Mouse (Mus musculus) E14TG2a.4 (cell line): ENCODE results near the gene Cyp4v3.

ENCODE experiments used
- H3K27me3 ChIP-seq: 2 replicates; pipeline ENCODE4 v1.6.1; 2014; ENCODE audit warnings: low read length, control low read depth; ENCODE audit not compliant: insufficient read depth
- H3K36me3 ChIP-seq: 2 replicates; pipeline ENCODE4 v1.6.1; 2014; ENCODE audit warnings: low read length, control low read depth; ENCODE audit not compliant: insufficient read depth
- H3K4me1 ChIP-seq: replicated peaks from 2 replicates; pipeline ENCODE4 v1.6.1; 2014; ENCODE audit warnings: low read depth, low read length, control low read depth
- H3K4me3 ChIP-seq: replicated peaks from 2 replicates; pipeline ENCODE4 v1.5.1; 2014; ENCODE audit warnings: mild to moderate bottlenecking, low read length
- H3K9me3 ChIP-seq: 2 replicates; pipeline ENCODE4 v1.6.1; 2014; ENCODE audit warnings: low read length, control low read depth
- CTCF ChIP-seq: conservative IDR thresholded peaks from 2 replicates; pipeline ENCODE4 v1.5.1; 2014; ENCODE audit warnings: low read length
- NANOG ChIP-seq: IDR thresholded peaks from 2 replicates; pipeline ENCODE4 v1.6.1; 2014; ENCODE audit warnings: borderline replicate concordance, low read length, mixed read lengths
- POU5F1 ChIP-seq: IDR thresholded peaks from 2 replicates; pipeline ENCODE4 v1.6.1; 2014; ENCODE audit warnings: low read length, borderline replicate concordance

Gene Cyp4v3

GRCm38 (mm10) chr8:45332685-45333409 lies at the start of gene Cyp4v3:
Gene Cyp4v3, minus strand, starts transcription at chr8:45333216.
- Histone ChIP-seq H3K4me3 (peak within 1 kb of the TSS; percentile 79), H3K9me3 (peaks cover 9% of the 10 kb centered on the region), H3K27me3 (peaks cover 21% of the 10 kb centered on the region), H3K36me3 (no peaks in the 10 kb centered on the region), H3K4me1 (peaks cover 15% of the 10 kb centered on the region)
- no peak for TF ChIP-seq CTCF
- no peak for TF ChIP-seq NANOG
- no peak for TF ChIP-seq POU5F1

GRCm38 (mm10) chr8:45381963-45382347 lies 48.9 kb upstream of the Cyp4v3 start, which contains the start of gene Fam149a:
Gene Fam149a, minus strand, starts transcription at chr8:45382291.
- H3K9me3 ChIP-seq = no peaks in the 10 kb centered on the region
- H3K4me3 ChIP-seq = peak within 1 kb of the TSS; percentile 74
- no peaks in the 10 kb centered on the region for H3K36me3 ChIP-seq
- peaks cover 25% of the 10 kb centered on the region for H3K4me1 ChIP-seq
- no peak for TF ChIP-seq CTCF
- peaks cover 24% of the 10 kb centered on the region for H3K27me3 ChIP-seq

GRCm38 (mm10) chr8:45381075-45381962 lies 48.3 kb upstream of the Cyp4v3 start:
- Histone ChIP-seq H3K4me3 (peak overlapping the region; percentile 74), H3K4me1 (peaks cover 25% of the 10 kb centered on the region), H3K9me3 (no peaks in the 10 kb centered on the region), H3K36me3 (no peaks in the 10 kb centered on the region), H3K27me3 (peaks cover 21% of the 10 kb centered on the region)
- TF ChIP-seq NANOG (no peak), POU5F1 (no peak), CTCF (no peak)

GRCm38 (mm10) chr8:45380598-45380997 lies 47.6 kb upstream of the Cyp4v3 start:
- TF ChIP-seq POU5F1 (no peak), NANOG (no peak), CTCF (no peak)
- Histone ChIP-seq H3K27me3 (peaks cover 21% of the 10 kb centered on the region), H3K9me3 (no peaks in the 10 kb centered on the region), H3K4me1 (peaks cover 25% of the 10 kb centered on the region), H3K36me3 (no peaks in the 10 kb centered on the region), H3K4me3 (peak overlapping the region; percentile 74; the same call in 1 of the 2 replicates)

- no peaks in the 10 kb centered on the region for H3K4me1 ChIP-seq
- H3K36me3 ChIP-seq = no peaks in the 10 kb centered on the region
- no peaks in the 10 kb centered on the region for H3K9me3 ChIP-seq
These were observed 41.1 kb upstream of the Cyp4v3 start for GRCm38 (mm10) chr8:45374071-45374470.

GRCm38 (mm10) chr8:45367154-45367553 lies 34.1 kb upstream of the Cyp4v3 start:
- H3K9me3 ChIP-seq = no peaks in the 10 kb centered on the region
- peaks cover 3% of the 10 kb centered on the region for H3K4me1 ChIP-seq
- 0 out of 2 replicates have a peak, but pooled peaks cover 7% of the 10 kb centered on the region for H3K27me3 ChIP-seq
- no peaks in the 10 kb centered on the region for H3K36me3 ChIP-seq
- no peak overlapping the region for H3K4me3 ChIP-seq
- TF ChIP-seq POU5F1 (no peak), CTCF (no peak), NANOG (no peak)

More at GRCm38 (mm10) chr8:45374071-45374470, 41.1 kb upstream of the Cyp4v3 start:
- no peak for TF ChIP-seq NANOG
- TF ChIP-seq POU5F1 = no peak
- TF ChIP-seq CTCF = no peak
- Histone ChIP-seq H3K4me3 (no peak overlapping the region), H3K27me3 (no peaks in the 10 kb centered on the region)

GRCm38 (mm10) chr8:45363220-45363619 lies 30.2 kb upstream of the Cyp4v3 start:
- H3K36me3 ChIP-seq = no peaks in the 10 kb centered on the region
- peaks cover 20% of the 10 kb centered on the region for H3K27me3 ChIP-seq
- H3K9me3 ChIP-seq = no peaks in the 10 kb centered on the region
- TF ChIP-seq CTCF (no peak), NANOG (no peak), POU5F1 (no peak)
- H3K4me3 ChIP-seq = 0 out of 2 replicates have a peak overlapping the region, but pooled peaks have one; percentile 35
- H3K4me1 ChIP-seq = peaks cover 3% of the 10 kb centered on the region

- Histone ChIP-seq H3K27me3 (peaks cover 29% of the 10 kb centered on the region), H3K9me3 (no peaks in the 10 kb centered on the region), H3K36me3 (no peaks in the 10 kb centered on the region), H3K4me1 (peaks cover 3% of the 10 kb centered on the region), H3K4me3 (no peak overlapping the region)
- no peak for TF ChIP-seq NANOG
- TF ChIP-seq POU5F1 = no peak
- peak; percentile 60 for TF ChIP-seq CTCF
These were observed 29.3 kb upstream of the Cyp4v3 start for GRCm38 (mm10) chr8:45362323-45362722.
